Mouse (Mus musculus) intestine, embryonic 16.5 days (tissue): Measurements from ENCODE around the gene Cachd1. TPM values are rescaled to one million over a fixed set of nuclear protein-coding genes. Genes with fewer than 3 reads are reported as not detected.

Source experiments
- ATAC-seq: fragments of 200-750 bp; cut with Nextera tagmentation; 2 replicates; pipeline ENCODE4 v1.8.0; 2017; ENCODE audit warnings: moderate TSS enrichment, moderate library complexity
- H3K27ac ChIP-seq: fragments of 300-500 bp; sonication (generic); 2 replicates; pipeline ENCODE4 v1.5.1; 2014; ENCODE audit warnings: mild to moderate bottlenecking, low read length
- H3K27me3 ChIP-seq: fragments of 300-500 bp; sonication (generic); replicated peaks from 2 replicates; pipeline ENCODE4 v1.6.1; 2014; ENCODE audit warnings: low read length, control low read depth, mixed read lengths; ENCODE audit not compliant: control insufficient read depth, insufficient read depth
- H3K36me3 ChIP-seq: fragments of 300-500 bp; sonication (generic); 2 replicates; pipeline ENCODE4 v1.6.1; 2014; ENCODE audit warnings: low read length, control low read depth; ENCODE audit not compliant: control insufficient read depth, insufficient read depth
- H3K4me1 ChIP-seq: fragments of 300-500 bp; sonication (generic); 2 replicates; pipeline ENCODE4 v1.6.1; 2014; ENCODE audit warnings: low read length, control low read depth, mixed read lengths; ENCODE audit not compliant: control insufficient read depth, insufficient read depth
- H3K4me2 ChIP-seq: fragments of 300-500 bp; sonication (generic); 2 replicates; pipeline ENCODE4 v1.6.1; 2014; ENCODE audit warnings: low read depth, low read length, control low read depth
- H3K4me3 ChIP-seq: fragments of 300-500 bp; sonication (generic); 2 replicates; pipeline ENCODE4 v1.5.1; 2014; ENCODE audit warnings: mild to moderate bottlenecking, low read length
- H3K9ac ChIP-seq: fragments of 300-500 bp; sonication (generic); 2 replicates; pipeline ENCODE4 v1.6.1; 2014; ENCODE audit warnings: low read depth, low read length
- H3K9me3 ChIP-seq: fragments of 300-500 bp; sonication (generic); 2 replicates; pipeline ENCODE4 v1.6.1; 2016; ENCODE audit warnings: low read length, control low read depth; ENCODE audit not compliant: control insufficient read depth
- WGBS: fragments of 180-500 bp; shearing (Covaris S2); extraction: QIAGEN DNeasy Blood & Tissue Kit; methylation state at CpG from one replicate; pipeline ENCODE4 v1.1.7; 2014; 5-methylcytosine and 5-hydroxymethylcytosine counted together
- polyA plus RNA-seq: library from polyadenylated mRNA; unstranded; fragments of >200 nt; fragmentation: Nextera tagmentation; extraction: Ambion mirVana; gene quantifications from 2 replicates; pipeline ENCODE4 v1.2.1, GENCODE M21; 2015

The Cachd1 gene
- polyA plus RNA-seq, 1 experiment from 2014 or later: 7.8 TPM

- WGBS: 81% methylated on average over 7 of the region's 7 CpGs
- Histone ChIP-seq H3K4me1 (peaks cover 15% of the 10 kb centered on the region), H3K9me3 (no peaks in the 10 kb centered on the region), H3K9ac (no peak overlapping the region), H3K36me3 (no peaks in the 10 kb centered on the region), H3K27me3 (no peaks in the 10 kb centered on the region), H3K4me3 (no peak overlapping the region), H3K4me2 (no peak overlapping the region), H3K27ac (no peak overlapping the region)
- no peak for ATAC-seq
Observed at GRCm38 (mm10) chr4:100850846-100851495, 74.5 kb downstream of the Cachd1 start.

- Histone ChIP-seq H3K27ac (no peak overlapping the region), H3K4me2 (no peak overlapping the region), H3K4me1 (peaks cover 18% of the 10 kb centered on the region), H3K9me3 (no peaks in the 10 kb centered on the region), H3K4me3 (no peak overlapping the region), H3K36me3 (no peaks in the 10 kb centered on the region), H3K9ac (no peak overlapping the region), H3K27me3 (no peaks in the 10 kb centered on the region)
- ATAC-seq: no peak
- 45% methylated on average over 3 of the region's 3 CpGs for WGBS
Observed at GRCm38 (mm10) chr4:100852448-100852847, 76.0 kb downstream of the Cachd1 start.

- Histone ChIP-seq H3K36me3 (no peaks in the 10 kb centered on the region), H3K4me3 (no peak overlapping the region), H3K27ac (no peak overlapping the region), H3K27me3 (no peaks in the 10 kb centered on the region), H3K4me1 (peaks cover 21% of the 10 kb centered on the region), H3K9ac (no peak overlapping the region), H3K4me2 (no peak overlapping the region), H3K9me3 (no peaks in the 10 kb centered on the region)
- ATAC-seq: no peak
- WGBS: 88% methylated on average over 1 of the region's 1 CpGs
Observed at GRCm38 (mm10) chr4:100853426-100853825, 77.0 kb downstream of the Cachd1 start.

- H3K4me3 ChIP-seq: no peak overlapping the region
- no peaks in the 10 kb centered on the region for H3K9me3 ChIP-seq
- H3K36me3 ChIP-seq: no peaks in the 10 kb centered on the region
- peaks cover 21% of the 10 kb centered on the region for H3K4me1 ChIP-seq
- no peaks in the 10 kb centered on the region for H3K27me3 ChIP-seq
- no peak overlapping the region for H3K9ac ChIP-seq
- 80% methylated on average over 4 of the region's 4 CpGs for WGBS
- H3K27ac ChIP-seq: no peak overlapping the region
- no peak for ATAC-seq
- no peak overlapping the region for H3K4me2 ChIP-seq
Observed at GRCm38 (mm10) chr4:100855373-100855772, 78.9 kb downstream of the Cachd1 start.

- Histone ChIP-seq H3K4me1 (peaks cover 13% of the 10 kb centered on the region; the same call in 1 of the 2 replicates), H3K9me3 (no peaks in the 10 kb centered on the region), H3K4me2 (no peak overlapping the region), H3K27ac (no peak overlapping the region), H3K27me3 (no peaks in the 10 kb centered on the region), H3K36me3 (no peaks in the 10 kb centered on the region), H3K4me3 (no peak overlapping the region), H3K9ac (no peak overlapping the region)
- 48% methylated on average over 3 of the region's 3 CpGs for WGBS
- ATAC-seq: no peak
Observed at GRCm38 (mm10) chr4:100857411-100857869, 81.0 kb downstream of the Cachd1 start.

- ATAC-seq: peak; percentile 75
- Histone ChIP-seq H3K36me3 (no peaks in the 10 kb centered on the region), H3K4me1 (peaks cover 29% of the 10 kb centered on the region), H3K9me3 (no peaks in the 10 kb centered on the region), H3K4me2 (0 out of 2 replicates have a peak overlapping the region, but pooled peaks have one; percentile 28), H3K27ac (no peak overlapping the region), H3K27me3 (no peaks in the 10 kb centered on the region), H3K4me3 (no peak overlapping the region), H3K9ac (no peak overlapping the region)
- WGBS: 37% methylated on average over 15 of the region's 15 CpGs
Observed at GRCm38 (mm10) chr4:100863861-100864428, 87.5 kb downstream of the Cachd1 start.

GRCm38 (mm10) chr4:100865423-100865822 lies 88.9 kb downstream of the Cachd1 start:
- Histone ChIP-seq H3K4me3 (no peak overlapping the region), H3K27me3 (no peaks in the 10 kb centered on the region), H3K27ac (no peak overlapping the region), H3K9ac (no peak overlapping the region), H3K4me2 (0 out of 2 replicates have a peak overlapping the region, but pooled peaks have one; percentile 4), H3K9me3 (no peaks in the 10 kb centered on the region), H3K36me3 (no peaks in the 10 kb centered on the region), H3K4me1 (peaks cover 29% of the 10 kb centered on the region)
- 45% methylated on average over 13 of the region's 13 CpGs for WGBS
- no peak for ATAC-seq

- Histone ChIP-seq H3K9me3 (no peaks in the 10 kb centered on the region), H3K4me1 (peaks cover 29% of the 10 kb centered on the region), H3K27ac (no peak overlapping the region), H3K27me3 (no peaks in the 10 kb centered on the region), H3K4me3 (no peak overlapping the region), H3K4me2 (0 out of 2 replicates have a peak overlapping the region, but pooled peaks have one; percentile 5), H3K36me3 (no peaks in the 10 kb centered on the region), H3K9ac (no peak overlapping the region)
- ATAC-seq: peak; percentile 52
- WGBS: 37% methylated on average over 12 of the region's 12 CpGs
Observed at GRCm38 (mm10) chr4:100865962-100866703, 89.7 kb downstream of the Cachd1 start.

- Histone ChIP-seq H3K27me3 (no peaks in the 10 kb centered on the region), H3K4me1 (peaks cover 3% of the 10 kb centered on the region; the same call in 1 of the 2 replicates), H3K27ac (no peak overlapping the region), H3K9ac (no peak overlapping the region), H3K4me3 (no peak overlapping the region), H3K4me2 (no peak overlapping the region), H3K9me3 (no peaks in the 10 kb centered on the region), H3K36me3 (no peaks in the 10 kb centered on the region)
- WGBS: 54% methylated on average over 3 of the region's 3 CpGs
- ATAC-seq: no peak
Observed at GRCm38 (mm10) chr4:100877351-100877750, 100.9 kb downstream of the Cachd1 start.
